Mouse (Mus musculus) ES-E14 (cell line): Measurements from ENCODE around the gene Babam1.

Experiments
- CHD2 ChIP-seq: IDR thresholded peaks from 2 replicates; pipeline ENCODE4 v1.6.1; 2014; ENCODE audit warnings: mild to moderate bottlenecking, low read depth, low read length, inconsistent platforms
- HCFC1 ChIP-seq: IDR thresholded peaks from 2 replicates; pipeline ENCODE4 v1.6.1; 2012; ENCODE audit warnings: low read length, inconsistent platforms, borderline replicate concordance; ENCODE audit not compliant: insufficient read depth
- MAFK ChIP-seq: IDR thresholded peaks from 2 replicates; pipeline ENCODE4 v1.6.1; 2014; ENCODE audit warnings: mild to moderate bottlenecking, low read depth, low read length, inconsistent platforms; ENCODE audit not compliant: insufficient read depth
- ZC3H11A ChIP-seq: IDR thresholded peaks from 2 replicates; pipeline ENCODE4 v1.6.1; 2012; ENCODE audit warnings: low read depth, mild to moderate bottlenecking, inconsistent platforms, low read length, borderline replicate concordance
- ZNF384 ChIP-seq: IDR thresholded peaks from 2 replicates; pipeline ENCODE4 v1.6.1; 2012; ENCODE audit warnings: low read depth, low read length, inconsistent platforms

GRCm38 (mm10) chr8:71385212-71385835 is 11.3 kb upstream of the Babam1 start:
- no peak for TF ChIP-seq ZNF384
- no peak for TF ChIP-seq MAFK
- no peak for TF ChIP-seq CHD2
- TF ChIP-seq ZC3H11A, result no peak
- no peak for TF ChIP-seq HCFC1
